Mouse (Mus musculus) forebrain, embryonic 12.5 days (tissue): Measurements from ENCODE around the gene Catip. TPM values are rescaled to one million over a fixed set of nuclear protein-coding genes. Genes with fewer than 3 reads are reported as not detected.
A peak's percentile ranks its signal among the peaks of the same experiment; 100 is the strongest.
"Not testable (repeated sequence)": the region's sequence is repeated elsewhere in the genome, so short reads cannot be mapped to it uniquely, and the experiment has no call there.

Source experiments
- ATAC-seq: fragments of 200-750 bp; cut with Nextera tagmentation; 2 replicates; pipeline ENCODE4 v1.8.0; 2017; ENCODE audit warnings: moderate TSS enrichment; ENCODE audit not compliant: low FRiP score
- H3K27ac ChIP-seq: fragments of 300-500 bp; sonication (generic); 2 replicates; pipeline ENCODE4 v1.5.1; 2016; ENCODE audit warnings: mild to moderate bottlenecking
- H3K27me3 ChIP-seq: fragments of 300-500 bp; sonication (generic); 2 replicates; pipeline ENCODE4 v1.6.1; 2016; ENCODE audit warnings: mild to moderate bottlenecking
- H3K36me3 ChIP-seq: fragments of 300-500 bp; sonication (generic); replicated peaks from 2 replicates; pipeline ENCODE4 v1.6.1; 2016; ENCODE audit warnings: mild to moderate bottlenecking
- H3K4me1 ChIP-seq: fragments of 300-500 bp; sonication (generic); 2 replicates; pipeline ENCODE4 v1.6.1; 2016
- H3K4me2 ChIP-seq: fragments of 300-500 bp; sonication (generic); 2 replicates; pipeline ENCODE4 v1.6.1; 2016; ENCODE audit warnings: mild to moderate bottlenecking, moderate library complexity
- H3K4me3 ChIP-seq: fragments of 300-500 bp; sonication (generic); replicated peaks from 2 replicates; pipeline ENCODE4 v1.5.1; 2016; ENCODE audit warnings: mild to moderate bottlenecking
- H3K9ac ChIP-seq: fragments of 300-500 bp; sonication (generic); 2 replicates; pipeline ENCODE4 v1.6.1; 2016; ENCODE audit warnings: mild to moderate bottlenecking
- H3K9me3 ChIP-seq: fragments of 300-500 bp; sonication (generic); 2 replicates; pipeline ENCODE4 v1.6.1; 2016
- WGBS: fragments of 180-500 bp; shearing (Covaris S2); methylation state at CpG from one replicate; pipeline ENCODE4 v1.1.7; 2016; 5-methylcytosine and 5-hydroxymethylcytosine counted together
- polyA plus RNA-seq: library from polyadenylated mRNA; unstranded; fragments of >200 nt; fragmentation: Nextera tagmentation; extraction: Ambion mirVana; gene quantifications from 2 replicates; pipeline ENCODE4 v1.2.1, GENCODE M21; 2016

Gene Catip
- 0.60 and 1.1 TPM in 2 replicates for polyA plus RNA-seq

GRCm38 (mm10) chr1:74361812-74362211 is at the start of gene Catip:
Gene Catip, plus strand, starts transcription at chr1:74362108.
- no peak within 1 kb of the TSS for H3K27ac ChIP-seq
- H3K9ac ChIP-seq = no peak within 1 kb of the TSS
- WGBS = 0% methylated on average over 2 of the region's 2 CpGs
- no peak within 1 kb of the TSS for H3K4me3 ChIP-seq
- peak; percentile 70; the same call in 1 of the 2 replicates for ATAC-seq
- H3K36me3 ChIP-seq = no peaks in the 10 kb centered on the region
- no peaks in the 10 kb centered on the region for H3K27me3 ChIP-seq
- H3K4me2 ChIP-seq = no peak within 1 kb of the TSS
- peaks cover 3% of the 10 kb centered on the region for H3K4me1 ChIP-seq
- H3K9me3 ChIP-seq = no peaks in the 10 kb centered on the region

- ATAC-seq = 0 out of 2 replicates have a peak, but pooled peaks have one; percentile 53
- Histone ChIP-seq H3K9me3 (no peaks in the 10 kb centered on the region), H3K27ac (no peak overlapping the region), H3K36me3 (no peaks in the 10 kb centered on the region), H3K27me3 (no peaks in the 10 kb centered on the region), H3K9ac (no peak overlapping the region), H3K4me3 (no peak overlapping the region), H3K4me2 (no peak overlapping the region), H3K4me1 (no peaks in the 10 kb centered on the region)
- WGBS = 6% methylated on average over 3 of the region's 3 CpGs
Observed at GRCm38 (mm10) chr1:74313049-74313692, 48.7 kb upstream of the Catip start.

- H3K4me1 ChIP-seq = no peaks in the 10 kb centered on the region
- no peak overlapping the region for H3K4me2 ChIP-seq
- no peaks in the 10 kb centered on the region for H3K9me3 ChIP-seq
- whole genome bisulfite sequencing = 90% methylated on average over 3 of the region's 3 CpGs
- H3K9ac ChIP-seq = no peak overlapping the region
- no peak overlapping the region for H3K4me3 ChIP-seq
- no peaks in the 10 kb centered on the region for H3K36me3 ChIP-seq
- ATAC-seq = no peak
- H3K27ac ChIP-seq = no peak overlapping the region
- H3K27me3 ChIP-seq = no peaks in the 10 kb centered on the region
Observed at GRCm38 (mm10) chr1:74314796-74315195, 47.1 kb upstream of the Catip start.

GRCm38 (mm10) chr1:74316114-74316827 is 45.6 kb upstream of the Catip start:
- no peak overlapping the region for H3K4me2 ChIP-seq
- H3K9me3 ChIP-seq = no peaks in the 10 kb centered on the region
- no peak overlapping the region for H3K4me3 ChIP-seq
- no peak for ATAC-seq
- no peaks in the 10 kb centered on the region for H3K27me3 ChIP-seq
- no peaks in the 10 kb centered on the region for H3K36me3 ChIP-seq
- WGBS = 83% methylated on average over 4 of the region's 4 CpGs
- H3K4me1 ChIP-seq = no peaks in the 10 kb centered on the region
- no peak overlapping the region for H3K27ac ChIP-seq
- no peak overlapping the region for H3K9ac ChIP-seq

- Histone ChIP-seq H3K36me3 (no peaks in the 10 kb centered on the region), H3K4me3 (no peak overlapping the region), H3K4me2 (no peak overlapping the region), H3K9ac (no peak overlapping the region), H3K27ac (no peak overlapping the region), H3K9me3 (no peaks in the 10 kb centered on the region), H3K27me3 (no peaks in the 10 kb centered on the region), H3K4me1 (no peaks in the 10 kb centered on the region)
- no peak for ATAC-seq
- WGBS = 86% methylated on average over 3 of the region's 3 CpGs
Observed at GRCm38 (mm10) chr1:74318711-74319110, 43.2 kb upstream of the Catip start.

- no peak for ATAC-seq
- 91% methylated on average over 3 of the region's 3 CpGs for WGBS
- no peak overlapping the region for H3K9ac ChIP-seq
- no peaks in the 10 kb centered on the region for H3K4me1 ChIP-seq
- H3K27me3 ChIP-seq = no peaks in the 10 kb centered on the region
- H3K4me2 ChIP-seq = no peak overlapping the region
- H3K36me3 ChIP-seq = no peaks in the 10 kb centered on the region
- no peak overlapping the region for H3K27ac ChIP-seq
- no peaks in the 10 kb centered on the region for H3K9me3 ChIP-seq
- H3K4me3 ChIP-seq = no peak overlapping the region
Observed at GRCm38 (mm10) chr1:74321396-74321795, 40.5 kb upstream of the Catip start.

GRCm38 (mm10) chr1:74326916-74327315 is 35.0 kb upstream of the Catip start:
- not testable (repeated sequence) for H3K4me3 ChIP-seq, H3K36me3 ChIP-seq, H3K4me1 ChIP-seq, H3K27ac ChIP-seq, ATAC-seq, H3K27me3 ChIP-seq, H3K9me3 ChIP-seq, H3K4me2 ChIP-seq, H3K9ac ChIP-seq
- WGBS = 74% methylated on average over 2 of the region's 2 CpGs

- Histone ChIP-seq H3K27ac (no peak overlapping the region), H3K27me3 (no peaks in the 10 kb centered on the region), H3K9ac (no peak overlapping the region), H3K36me3 (no peaks in the 10 kb centered on the region), H3K4me2 (no peak overlapping the region), H3K9me3 (no peaks in the 10 kb centered on the region), H3K4me3 (no peak overlapping the region), H3K4me1 (peaks cover 21% of the 10 kb centered on the region)
- ATAC-seq = no peak
- 76% methylated on average over 7 of the region's 7 CpGs for WGBS
Observed at GRCm38 (mm10) chr1:74329899-74330431, 31.9 kb upstream of the Catip start.

GRCm38 (mm10) chr1:74331046-74331681 is 30.7 kb upstream of the Catip start:
- Histone ChIP-seq H3K4me3 (no peak overlapping the region), H3K27me3 (no peaks in the 10 kb centered on the region), H3K4me1 (peaks cover 27% of the 10 kb centered on the region), H3K9ac (no peak overlapping the region), H3K4me2 (no peak overlapping the region), H3K36me3 (no peaks in the 10 kb centered on the region), H3K9me3 (no peaks in the 10 kb centered on the region), H3K27ac (peak overlapping the region; percentile 82)
- 92% methylated on average over 4 of the region's 4 CpGs for WGBS
- ATAC-seq = no peak

- Histone ChIP-seq H3K27ac (peak overlapping the region; percentile 82), H3K4me1 (peaks cover 27% of the 10 kb centered on the region), H3K4me3 (peak overlapping the region; percentile 50), H3K36me3 (no peaks in the 10 kb centered on the region), H3K9ac (peak overlapping the region; percentile 64), H3K27me3 (no peaks in the 10 kb centered on the region), H3K9me3 (no peaks in the 10 kb centered on the region), H3K4me2 (peak overlapping the region; percentile 83)
- peak; percentile 96 for ATAC-seq
- under 1% methylated on average over 36 of the region's 36 CpGs for WGBS
Observed at GRCm38 (mm10) chr1:74332241-74332763, 29.6 kb upstream of the Catip start.

- no peaks in the 10 kb centered on the region for H3K9me3 ChIP-seq
- H3K27ac ChIP-seq = peak overlapping the region; percentile 82
- peak overlapping the region; percentile 64 for H3K9ac ChIP-seq
- 3% methylated on average over 9 of the region's 9 CpGs for WGBS
- H3K4me3 ChIP-seq = peak overlapping the region; percentile 50
- peak overlapping the region; percentile 83 for H3K4me2 ChIP-seq
- H3K36me3 ChIP-seq = no peaks in the 10 kb centered on the region
- ATAC-seq = no peak
- H3K4me1 ChIP-seq = peaks cover 27% of the 10 kb centered on the region
- H3K27me3 ChIP-seq = no peaks in the 10 kb centered on the region
Observed at GRCm38 (mm10) chr1:74332930-74333329, 29.0 kb upstream of the Catip start.

GRCm38 (mm10) chr1:74334607-74335006 is 27.3 kb upstream of the Catip start:
- Histone ChIP-seq H3K27me3 (no peaks in the 10 kb centered on the region), H3K9me3 (no peaks in the 10 kb centered on the region), H3K36me3 (no peaks in the 10 kb centered on the region), H3K4me3 (no peak overlapping the region), H3K4me1 (peaks cover 27% of the 10 kb centered on the region), H3K27ac (no peak overlapping the region), H3K9ac (no peak overlapping the region), H3K4me2 (no peak overlapping the region)
- 90% methylated on average over 3 of the region's 3 CpGs for WGBS
- ATAC-seq = no peak
